Mouse (Mus musculus): ENCODE measurements around the gene Cacna1d. TPM values are rescaled to one million over a fixed set of nuclear protein-coding genes. Genes with fewer than 3 reads are reported as not detected.

The Cacna1d gene
- total RNA-seq, 1 experiment from 2014 or later: 5.0 TPM

GRCm38 (mm10) chr14:29996000-29996751 is 495.1 kb downstream of the Cacna1d start:
- no peak for ATAC-seq (replicated peaks; ENCODE audit: insufficient number of reproducible peaks, low FRiP score, low TSS enrichment, poor library complexity, severe bottlenecking)

- ATAC-seq (replicated peaks; ENCODE audit: insufficient number of reproducible peaks, low FRiP score, low TSS enrichment, poor library complexity, severe bottlenecking): no peak
Measured at GRCm38 (mm10) chr14:29994976-29995375, 496.3 kb downstream of the Cacna1d start.

Other genes starting within 250 kb of the Cacna1d start
- 17.9 to 41.2 TPM (median 31.6 TPM) in 3 replicates for gene Dcp1a, start 11.9 kb downstream of the Cacna1d start, total RNA-seq (2017)
- gene Tkt, start 56.9 kb upstream of the Cacna1d start, total RNA-seq (2017): 278 to 467 TPM (median 383 TPM) in 3 replicates
- gene Prkcd, start 134.8 kb upstream of the Cacna1d start, total RNA-seq (2017): 610 to 725 TPM (median 637 TPM) in 3 replicates
- 14.2 to 22.2 TPM (median 16.0 TPM) in 3 replicates for gene Rft1, start 162.9 kb upstream of the Cacna1d start, total RNA-seq (2017)
- 2.5 to 6.9 TPM (median 6.1 TPM) in 3 replicates for gene Sfmbt1, start 223.4 kb upstream of the Cacna1d start, total RNA-seq (2017)